Mouse (Mus musculus) hindbrain, embryonic 16.5 days (tissue): ENCODE results near the gene Mapkbp1. TPM values are rescaled to one million over a fixed set of nuclear protein-coding genes. Genes with fewer than 3 reads are reported as not detected.

Experiments
- ATAC-seq: fragments of 200-750 bp; cut with Nextera tagmentation; 2 replicates; pipeline ENCODE4 v1.8.0; 2017; ENCODE audit warnings: moderate TSS enrichment, moderate library complexity
- H3K27ac ChIP-seq: fragments of 300-500 bp; sonication (generic); 2 replicates; pipeline ENCODE4 v1.5.1; 2014; ENCODE audit warnings: low read depth, mild to moderate bottlenecking, control low read depth, low read length, moderate library complexity
- H3K27me3 ChIP-seq: fragments of 300-500 bp; sonication (generic); replicated peaks from 2 replicates; pipeline ENCODE4 v1.6.1; 2014; ENCODE audit warnings: low read length; ENCODE audit not compliant: control insufficient read depth, insufficient read depth
- H3K36me3 ChIP-seq: fragments of 300-500 bp; sonication (generic); 2 replicates; pipeline ENCODE4 v1.6.1; 2014; ENCODE audit warnings: mild to moderate bottlenecking, low read length, moderate library complexity, mixed read lengths; ENCODE audit not compliant: control insufficient read depth, insufficient read depth
- H3K4me1 ChIP-seq: fragments of 300-500 bp; sonication (generic); 2 replicates; pipeline ENCODE4 v1.6.1; 2014; ENCODE audit warnings: low read depth, low read length; ENCODE audit not compliant: control insufficient read depth, insufficient read depth
- H3K4me2 ChIP-seq: fragments of 300-500 bp; sonication (generic); 2 replicates; pipeline ENCODE4 v1.6.1; 2014; ENCODE audit warnings: mild to moderate bottlenecking, low read length, control low read depth, moderate library complexity
- H3K4me3 ChIP-seq: fragments of 300-500 bp; sonication (generic); 2 replicates; pipeline ENCODE4 v1.5.1; 2014; ENCODE audit warnings: mild to moderate bottlenecking, low read length, control low read depth, moderate library complexity
- H3K9ac ChIP-seq: fragments of 300-500 bp; sonication (generic); 2 replicates; pipeline ENCODE4 v1.6.1; 2014; ENCODE audit warnings: low read depth, mild to moderate bottlenecking, control low read depth, low read length, moderate library complexity
- H3K9me3 ChIP-seq: fragments of 300-500 bp; sonication (generic); 2 replicates; pipeline ENCODE4 v1.6.1; 2014; ENCODE audit warnings: mild to moderate bottlenecking, low read length, moderate library complexity; ENCODE audit not compliant: control insufficient read depth
- WGBS: fragments of 180-500 bp; shearing (Covaris S2); extraction: QIAGEN DNeasy Blood & Tissue Kit; methylation state at CpG from one replicate; pipeline ENCODE4 v1.1.7; 2014; 5-methylcytosine and 5-hydroxymethylcytosine counted together
- polyA plus RNA-seq: library from polyadenylated mRNA; unstranded; fragments of >200 nt; fragmentation: Nextera tagmentation; extraction: Ambion mirVana; gene quantifications from 2 replicates; pipeline ENCODE4 v1.2.1, GENCODE M21; 2015

Gene Mapkbp1
- polyA plus RNA-seq, 1 experiment from 2014 or later: 7.2 TPM

- 95% methylated on average over 4 of the region's 4 CpGs for WGBS
- H3K4me2 ChIP-seq: no peak overlapping the region
Measured at GRCm38 (mm10) chr2:119988952-119989351, 16.5 kb downstream of the Mapkbp1 start.

GRCm38 (mm10) chr2:119990881-119991280 lies 18.4 kb downstream of the Mapkbp1 start:
- WGBS: 87% methylated on average over 6 of the region's 6 CpGs
- H3K4me3 ChIP-seq: no peak overlapping the region
- ATAC-seq: no peak
- H3K36me3 ChIP-seq: no peaks in the 10 kb centered on the region
- H3K4me1 ChIP-seq: peaks cover 4% of the 10 kb centered on the region
- no peak overlapping the region for H3K9ac ChIP-seq
- no peak overlapping the region for H3K27ac ChIP-seq
- no peak overlapping the region for H3K4me2 ChIP-seq
- H3K9me3 ChIP-seq: no peaks in the 10 kb centered on the region
- no peaks in the 10 kb centered on the region for H3K27me3 ChIP-seq

More at GRCm38 (mm10) chr2:119988952-119989351, 16.5 kb downstream of the Mapkbp1 start:
- H3K36me3 ChIP-seq: no peaks in the 10 kb centered on the region
- no peak for ATAC-seq
- H3K27me3 ChIP-seq: no peaks in the 10 kb centered on the region
- no peak overlapping the region for H3K9ac ChIP-seq
- H3K27ac ChIP-seq: no peak overlapping the region
- no peaks in the 10 kb centered on the region for H3K4me1 ChIP-seq
- H3K4me3 ChIP-seq: no peak overlapping the region
- no peaks in the 10 kb centered on the region for H3K9me3 ChIP-seq

GRCm38 (mm10) chr2:119992349-119992748 lies 19.9 kb downstream of the Mapkbp1 start:
- Histone ChIP-seq H3K4me3 (no peak overlapping the region), H3K27ac (no peak overlapping the region), H3K9me3 (no peaks in the 10 kb centered on the region), H3K9ac (no peak overlapping the region), H3K4me1 (peaks cover 4% of the 10 kb centered on the region), H3K36me3 (no peaks in the 10 kb centered on the region), H3K4me2 (no peak overlapping the region), H3K27me3 (no peaks in the 10 kb centered on the region)
- WGBS: 85% methylated on average over 2 of the region's 2 CpGs
- no peak for ATAC-seq

- H3K4me2 ChIP-seq: no peak overlapping the region
- no peak overlapping the region for H3K4me3 ChIP-seq
- peaks cover 4% of the 10 kb centered on the region for H3K4me1 ChIP-seq
- no peak for ATAC-seq
- no peaks in the 10 kb centered on the region for H3K36me3 ChIP-seq
- H3K27me3 ChIP-seq: no peaks in the 10 kb centered on the region
- H3K9ac ChIP-seq: no peak overlapping the region
- H3K9me3 ChIP-seq: no peaks in the 10 kb centered on the region
- 44% methylated on average over 2 of the region's 2 CpGs for WGBS
- H3K27ac ChIP-seq: no peak overlapping the region
Measured at GRCm38 (mm10) chr2:119993515-119993914, 21.0 kb downstream of the Mapkbp1 start.

- H3K4me2 ChIP-seq: no peak overlapping the region
- no peak overlapping the region for H3K9ac ChIP-seq
- peaks cover 4% of the 10 kb centered on the region for H3K4me1 ChIP-seq
- 0 out of 2 replicates have a peak, but pooled peaks cover 2% of the 10 kb centered on the region for H3K36me3 ChIP-seq
- 86% methylated on average over 6 of the region's 6 CpGs for WGBS
- no peaks in the 10 kb centered on the region for H3K9me3 ChIP-seq
- no peak overlapping the region for H3K4me3 ChIP-seq
- H3K27me3 ChIP-seq: no peaks in the 10 kb centered on the region
- H3K27ac ChIP-seq: peak overlapping the region; percentile 72; the same call in 1 of the 2 replicates
- ATAC-seq: no peak
Measured at GRCm38 (mm10) chr2:119994839-119995238, 22.3 kb downstream of the Mapkbp1 start.

GRCm38 (mm10) chr2:119995391-119996281 lies 23.1 kb downstream of the Mapkbp1 start:
- Histone ChIP-seq H3K36me3 (0 out of 2 replicates have a peak, but pooled peaks cover 2% of the 10 kb centered on the region), H3K27ac (peak overlapping the region; percentile 72), H3K9me3 (no peaks in the 10 kb centered on the region), H3K4me2 (no peak overlapping the region), H3K9ac (no peak overlapping the region), H3K4me3 (no peak overlapping the region), H3K4me1 (peaks cover 4% of the 10 kb centered on the region), H3K27me3 (no peaks in the 10 kb centered on the region)
- no peak for ATAC-seq
- WGBS: 66% methylated on average over 9 of the region's 9 CpGs

- Histone ChIP-seq H3K9ac (no peak overlapping the region), H3K4me2 (no peak overlapping the region), H3K27me3 (no peaks in the 10 kb centered on the region), H3K36me3 (0 out of 2 replicates have a peak, but pooled peaks cover 2% of the 10 kb centered on the region), H3K9me3 (no peaks in the 10 kb centered on the region), H3K4me3 (no peak overlapping the region), H3K27ac (no peak overlapping the region), H3K4me1 (peaks cover 4% of the 10 kb centered on the region)
- no peak for ATAC-seq
- WGBS: 89% methylated on average over 4 of the region's 4 CpGs
Measured at GRCm38 (mm10) chr2:119997354-119997753, 24.9 kb downstream of the Mapkbp1 start.

- 98% methylated on average over 2 of the region's 2 CpGs for WGBS
Measured at GRCm38 (mm10) chr2:119999731-120000130, 27.2 kb downstream of the Mapkbp1 start.

GRCm38 (mm10) chr2:120000882-120001584 lies 28.5 kb downstream of the Mapkbp1 start:
- 83% methylated on average over 3 of the region's 3 CpGs for WGBS
- H3K4me3 ChIP-seq: no peak overlapping the region

More at GRCm38 (mm10) chr2:119999731-120000130, 27.2 kb downstream of the Mapkbp1 start:
- no peak for ATAC-seq
- no peak overlapping the region for H3K4me3 ChIP-seq
- H3K36me3 ChIP-seq: 0 out of 2 replicates have a peak, but pooled peaks cover 2% of the 10 kb centered on the region
- no peak overlapping the region for H3K4me2 ChIP-seq
- H3K9me3 ChIP-seq: no peaks in the 10 kb centered on the region
- no peak overlapping the region for H3K27ac ChIP-seq
- no peak overlapping the region for H3K9ac ChIP-seq
- H3K27me3 ChIP-seq: no peaks in the 10 kb centered on the region
- H3K4me1 ChIP-seq: peaks cover 4% of the 10 kb centered on the region

More at GRCm38 (mm10) chr2:120000882-120001584, 28.5 kb downstream of the Mapkbp1 start:
- Histone ChIP-seq H3K9me3 (no peaks in the 10 kb centered on the region), H3K36me3 (0 out of 2 replicates have a peak, but pooled peaks cover 2% of the 10 kb centered on the region), H3K4me2 (no peak overlapping the region), H3K27me3 (no peaks in the 10 kb centered on the region), H3K4me1 (no peaks in the 10 kb centered on the region), H3K9ac (no peak overlapping the region), H3K27ac (0 out of 2 replicates have a peak overlapping the region, but pooled peaks have one; percentile 8)
- no peak for ATAC-seq
